Mouse (Mus musculus) CD8-positive naive resting alpha-beta T cell, adult 2 months (primary cell): Measurements from ENCODE around the gene Theg.

Experiments used
- DNase-seq, 2 experiments: peaks; one replicate each; pipeline ENCODE4 v3.0.0; 2022; ENCODE audit warnings: low read depth in 2 of 2, low spot score in 2 of 2

Gene Theg

DNA sequence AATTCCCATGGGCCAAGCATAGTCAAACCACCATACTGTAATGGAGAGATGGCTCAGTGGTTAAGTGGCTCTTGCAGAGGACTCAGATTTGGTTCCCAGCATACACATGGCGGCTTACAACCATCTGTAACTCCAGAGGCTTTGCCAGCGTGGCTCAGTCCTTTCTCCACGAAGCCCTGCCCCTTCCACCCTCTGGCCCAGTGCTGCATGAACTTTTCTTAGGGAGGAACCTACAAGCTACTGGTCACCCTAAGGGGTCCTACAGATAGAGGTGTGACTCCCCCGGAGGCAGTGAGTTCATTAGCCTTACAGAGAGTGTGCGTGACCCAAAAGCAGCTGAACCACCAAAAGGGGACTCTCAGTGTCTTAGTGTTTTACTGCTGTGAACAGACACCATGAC lies 30.2 kb downstream of the Theg start:
- DNase-seq: no peak

DNA sequence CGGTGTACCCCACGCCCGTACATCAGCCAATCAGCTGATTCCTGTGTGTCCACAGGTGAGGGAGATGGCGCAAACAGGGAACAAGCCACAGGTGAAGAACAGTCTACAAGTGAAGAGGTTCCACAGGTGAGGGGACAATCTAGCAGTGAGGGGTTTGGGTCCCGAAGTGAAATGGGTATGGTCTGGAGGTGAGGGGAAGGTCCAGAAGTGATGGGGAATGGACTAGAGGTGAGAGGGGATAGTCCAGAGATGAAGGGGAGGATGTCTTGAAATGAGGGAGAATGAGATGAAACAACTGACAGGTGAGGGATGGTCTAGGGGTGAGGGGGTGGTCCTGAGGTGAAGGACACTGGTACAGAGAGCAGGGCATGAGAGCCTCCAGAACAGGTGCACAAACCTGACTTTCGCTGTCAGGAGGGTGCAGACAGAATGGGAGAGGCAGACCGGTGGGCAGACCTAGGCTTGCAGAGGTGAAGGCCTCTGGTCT lies 31.9 kb downstream of the Theg start:
- DNase-seq: no peak

DNA sequence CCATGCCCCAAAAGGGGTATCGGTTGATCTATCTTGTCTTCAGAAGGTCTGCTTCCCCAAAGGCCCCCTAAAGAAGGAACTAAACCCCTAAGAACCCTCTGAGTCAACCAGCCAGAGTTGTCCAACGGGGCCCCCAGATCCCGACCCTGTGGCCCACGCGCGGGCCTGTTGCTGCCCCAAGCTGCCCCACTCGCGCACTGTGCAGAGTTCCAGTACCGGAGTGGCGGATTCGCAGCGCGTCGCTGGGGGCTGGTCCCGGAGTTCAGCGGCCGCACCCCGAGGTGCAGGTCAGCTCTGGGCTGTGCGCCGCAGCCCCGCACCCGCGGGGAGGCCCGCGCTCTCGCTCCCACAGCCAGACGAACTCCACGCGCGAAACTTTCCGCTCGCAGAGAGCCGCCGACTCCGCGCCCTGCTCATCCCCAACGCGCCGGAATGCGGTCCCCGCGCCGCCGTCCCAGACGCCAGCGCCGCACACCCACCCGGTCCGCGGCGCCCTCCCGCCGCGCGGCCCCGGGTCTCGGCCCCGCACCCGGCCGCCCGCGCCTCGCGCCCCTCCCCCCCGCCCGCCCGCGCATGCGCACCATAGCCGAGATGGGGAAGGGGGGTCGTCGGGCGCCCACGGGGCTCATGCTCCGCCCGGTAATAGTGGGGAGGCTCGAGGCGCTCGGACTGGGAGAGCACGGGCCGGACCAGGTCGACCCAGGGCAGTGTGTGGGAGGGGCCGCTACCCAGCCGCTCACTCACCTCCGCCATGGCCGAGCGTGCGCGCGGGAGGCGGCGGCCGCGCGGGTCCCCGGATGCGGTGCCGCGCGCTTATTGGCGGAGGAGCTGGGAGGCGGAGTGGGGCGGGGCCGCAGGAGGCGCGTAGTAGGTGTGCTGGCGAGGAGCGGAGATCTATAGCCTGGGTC lies 32.5 kb downstream of the Theg start, which contains the start of gene Mier2:
Gene Mier2, minus strand, starts transcription at position 870 of the 908 bp plus-strand sequence.
- peak; percentile 62 to 63 for DNase-seq

DNA sequence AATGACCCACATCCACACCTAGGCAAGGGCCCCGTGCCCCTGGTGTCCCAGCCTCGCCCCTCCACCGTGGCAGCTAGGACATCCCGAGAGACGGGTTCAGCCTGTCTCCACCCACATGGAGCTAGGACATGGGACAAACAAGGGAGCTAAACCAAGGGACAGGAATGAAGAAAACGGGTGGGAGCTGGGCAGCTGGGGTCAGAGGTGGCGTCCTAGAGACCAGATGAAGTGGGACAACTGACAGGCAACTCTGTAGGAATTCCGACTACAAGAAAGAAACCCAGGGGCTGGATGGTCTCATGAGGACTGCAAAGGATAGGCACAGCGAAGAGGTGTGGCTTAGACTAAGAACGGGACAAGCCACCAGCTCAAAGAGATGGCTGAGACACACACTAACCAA lies 33.4 kb downstream of the Theg start:
- DNase-seq: no peak

DNA sequence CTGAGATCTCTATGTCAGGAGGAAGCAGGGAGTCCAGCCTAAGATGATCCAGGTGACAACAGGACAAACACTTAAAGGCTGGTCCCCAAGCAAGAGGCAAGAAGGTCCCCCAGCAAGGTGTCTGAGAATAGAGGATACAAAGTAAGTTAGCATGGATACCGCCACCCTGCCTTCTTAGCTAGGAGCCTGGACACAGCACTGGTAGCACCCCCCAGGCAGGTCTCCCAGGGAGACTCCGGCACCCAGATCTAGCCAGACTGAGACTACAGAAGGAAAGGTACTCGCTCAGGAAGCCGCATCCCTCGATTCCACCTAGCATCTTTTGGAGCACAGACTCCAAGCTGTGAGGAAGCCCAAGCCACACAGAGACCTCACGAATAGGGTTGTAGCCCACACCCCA lies 34.0 kb downstream of the Theg start:
- DNase-seq: no peak

DNA sequence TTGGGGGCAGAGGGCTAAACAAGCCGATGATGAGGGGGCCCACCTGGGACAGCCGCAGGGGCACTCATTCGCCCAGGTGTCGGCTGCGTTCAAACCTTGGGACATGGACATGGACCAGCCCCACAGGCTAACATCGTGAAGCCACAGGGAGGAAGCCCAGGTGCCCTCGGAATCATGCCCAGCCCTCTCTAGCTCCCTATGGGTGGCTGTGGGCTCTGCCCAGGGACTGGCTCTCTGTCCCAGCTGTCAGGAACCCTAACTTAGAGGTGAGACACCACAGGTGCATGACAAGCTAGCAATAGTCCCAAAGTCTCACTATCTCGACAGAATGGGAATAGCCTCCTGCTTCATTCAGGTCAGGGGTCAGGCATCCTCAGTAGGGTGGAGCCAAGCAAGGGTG lies 34.6 kb downstream of the Theg start:
- no peak for DNase-seq

DNA sequence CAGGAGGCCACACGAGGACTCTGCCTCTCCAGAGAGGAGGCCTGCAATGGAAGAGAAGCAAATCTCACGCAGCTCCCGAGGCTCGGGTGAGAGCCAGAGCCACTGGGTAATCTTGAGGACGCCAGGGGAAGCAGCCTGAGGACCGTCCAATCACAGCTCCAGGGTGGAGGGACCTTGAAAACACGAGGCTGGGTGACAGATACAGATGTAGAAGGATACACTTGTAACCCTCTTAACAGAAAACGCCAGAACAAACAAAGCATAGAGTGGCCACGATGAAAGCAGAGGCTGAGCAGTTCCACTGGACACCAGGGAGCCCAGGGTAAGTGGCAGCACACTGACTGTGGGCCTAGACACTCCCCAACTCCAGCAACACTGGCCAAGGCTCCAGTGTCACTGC lies 36.8 kb downstream of the Theg start:
- no peak for DNase-seq

GRCm38 (mm10) chr10:79548971-79549723 lies 38.0 kb downstream of the Theg start:
- DNase-seq: no peak

GRCm38 (mm10) chr10:79548546-79548945 lies 38.6 kb downstream of the Theg start:
- no peak for DNase-seq

GRCm38 (mm10) chr10:79547148-79547675 lies 39.9 kb downstream of the Theg start:
- DNase-seq: no peak

- DNase-seq: no peak
These were observed 40.6 kb downstream of the Theg start for GRCm38 (mm10) chr10:79546483-79546882.

DNA sequence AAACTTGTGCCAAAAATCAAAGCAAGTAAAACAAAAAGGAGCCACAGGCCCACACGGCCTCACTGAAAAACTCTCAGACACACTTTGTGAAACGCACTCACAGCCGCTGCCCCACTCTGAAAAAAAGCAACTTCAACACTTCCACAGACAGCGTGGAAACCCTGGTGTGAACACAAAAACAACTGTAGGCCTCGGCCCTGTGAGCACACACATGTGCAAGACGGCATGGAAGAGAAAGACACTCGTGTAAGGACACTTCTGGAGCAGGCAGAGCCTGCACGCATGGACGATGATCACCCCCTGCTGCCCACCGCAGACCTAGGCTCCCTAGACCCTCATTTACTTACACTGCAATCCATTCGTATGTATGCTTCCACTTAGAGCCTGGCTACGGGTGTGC lies 41.2 kb downstream of the Theg start:
- DNase-seq: no peak

GRCm38 (mm10) chr10:79544631-79545030 lies 42.5 kb downstream of the Theg start:
- no peak for DNase-seq

- DNase-seq: no peak
These were observed 43.1 kb downstream of the Theg start for GRCm38 (mm10) chr10:79543884-79544597.

- DNase-seq: no peak
These were observed 45.0 kb downstream of the Theg start for GRCm38 (mm10) chr10:79542171-79542570.

DNA sequence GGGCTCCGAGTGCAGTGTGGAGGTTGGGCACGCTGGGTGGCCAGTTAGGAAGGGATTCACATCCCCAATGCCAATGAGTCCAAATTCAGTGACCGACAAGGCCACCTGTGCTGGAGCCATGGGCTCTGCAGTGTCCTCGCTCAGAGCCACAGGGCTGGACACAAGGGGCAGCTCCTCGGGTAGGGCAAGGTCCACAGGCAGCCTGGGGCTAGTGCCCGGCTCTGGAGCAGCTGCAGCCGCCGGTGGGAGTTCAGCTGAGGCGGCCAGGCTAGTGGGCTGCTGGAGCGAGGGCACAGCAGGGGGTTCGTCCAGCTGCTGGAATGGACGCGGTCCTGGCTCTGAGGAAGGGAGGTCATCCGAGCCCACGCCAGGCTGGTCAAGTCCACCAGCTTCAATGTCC lies 45.6 kb downstream of the Theg start:
- no peak for DNase-seq

- DNase-seq: no peak
These were observed 46.4 kb downstream of the Theg start for GRCm38 (mm10) chr10:79540746-79541145.

DNA sequence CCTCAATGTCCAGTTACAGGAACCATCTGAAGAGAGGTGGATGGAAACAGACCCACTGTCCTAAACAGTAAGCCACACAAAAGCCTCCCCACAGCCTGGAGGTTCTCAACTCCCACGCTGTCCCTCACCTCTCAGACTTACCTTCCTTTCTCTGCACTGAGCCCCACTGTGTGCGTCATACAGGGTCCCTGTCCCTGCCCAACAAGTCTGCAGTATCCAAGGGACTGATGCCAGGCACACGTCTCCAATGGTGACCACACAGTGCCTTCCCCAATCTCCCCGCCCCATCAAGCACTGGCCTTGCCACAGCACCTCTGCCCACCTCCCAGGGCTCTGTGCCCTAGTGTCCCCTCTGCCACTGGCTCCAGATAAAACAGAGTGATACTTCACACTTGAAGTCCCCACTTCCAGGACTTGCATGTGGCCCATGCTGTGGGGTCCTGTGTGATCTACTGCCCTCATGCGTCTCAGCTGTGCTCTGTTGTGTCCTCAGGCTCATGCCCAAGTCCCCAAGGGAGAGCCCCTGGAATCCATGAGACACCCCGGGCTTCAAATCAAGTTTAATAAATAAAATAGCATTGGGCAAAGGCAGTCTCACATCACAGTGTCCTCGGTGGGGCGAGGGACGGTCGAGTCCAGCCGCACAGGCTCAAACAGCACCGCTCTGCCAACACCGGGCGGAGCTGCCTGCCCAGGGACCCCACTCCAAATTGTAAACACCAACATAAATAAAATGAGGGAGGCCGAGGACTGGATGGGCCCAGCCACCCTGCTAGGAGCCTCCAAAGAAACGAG lies 47.2 kb downstream of the Theg start:
- DNase-seq: no peak

GRCm38 (mm10) chr10:79538873-79539272 lies 48.3 kb downstream of the Theg start:
- no peak for DNase-seq

DNA sequence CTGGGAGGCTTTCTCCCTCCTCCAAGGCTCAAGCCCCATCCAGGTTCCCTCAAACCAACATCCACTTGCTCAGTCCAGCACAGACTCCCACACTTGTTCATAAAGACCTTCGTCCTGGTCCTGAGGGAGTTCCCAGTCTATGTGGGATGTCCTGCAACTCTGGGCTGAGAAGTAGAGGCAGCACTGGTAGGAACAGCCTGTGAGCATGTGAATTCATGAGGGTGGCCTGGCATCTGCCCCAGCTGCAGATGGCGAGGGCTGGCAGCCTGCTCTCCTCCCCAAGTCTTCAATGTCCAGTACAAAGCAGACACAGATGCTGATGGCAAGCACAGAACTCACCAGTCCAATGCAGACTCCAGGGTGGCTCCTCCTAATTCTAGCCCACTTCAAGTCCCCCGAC lies 48.8 kb downstream of the Theg start:
- DNase-seq: no peak
